Mouse (Mus musculus) thymus, postnatal 0 days (tissue): ENCODE data around the gene AF366264. TPM values are rescaled to one million over a fixed set of nuclear protein-coding genes. Genes with fewer than 3 reads are reported as not detected.
A peak's percentile ranks its signal among the peaks of the same experiment; 100 is the strongest.
"Not testable (repeated sequence)": the region's sequence is repeated elsewhere in the genome, so short reads cannot be mapped to it uniquely, and the experiment has no call there.

ENCODE experiments used
- DNase-seq: peaks from one replicate; pipeline ENCODE4 v3.0.0-alpha.2; 2015; ENCODE audit warnings: low spot score
- polyA plus RNA-seq: library from polyadenylated mRNA; unstranded; fragments of >200 nt; fragmentation: Nextera tagmentation; extraction: Ambion mirVana; gene quantifications from 2 replicates; pipeline ENCODE4 v1.2.1, GENCODE M21; 2015

Gene AF366264
- not detected in 2 replicates for polyA plus RNA-seq

DNA sequence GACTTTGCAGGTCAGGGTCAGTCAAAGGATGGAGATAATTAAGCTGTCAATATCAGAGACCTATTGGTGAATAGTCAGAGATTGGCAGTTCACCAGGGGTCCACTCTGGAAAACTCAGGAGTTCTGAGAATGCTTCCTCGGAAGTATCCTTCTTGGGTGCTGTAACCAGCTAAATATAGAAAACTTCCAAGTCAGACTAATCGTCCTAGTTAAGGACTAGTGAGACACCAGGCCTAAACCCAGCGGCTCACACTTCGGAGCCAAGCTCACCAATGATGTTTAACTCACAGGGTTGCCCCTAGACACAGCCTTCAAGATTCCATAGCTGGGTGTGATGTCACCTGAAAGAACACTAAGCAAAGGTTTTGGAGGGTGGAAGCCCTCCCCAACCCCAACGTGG is at the start of gene AF366264:
Gene AF366264, minus strand, starts transcription at position 101 of the 400 bp plus-strand sequence.
- DNase-seq, result not testable (repeated sequence)

- DNase-seq, result not testable (repeated sequence)
Measured at GRCm38 (mm10) chr8:13843286-13843685, 5.1 kb upstream of the AF366264 start.

DNA sequence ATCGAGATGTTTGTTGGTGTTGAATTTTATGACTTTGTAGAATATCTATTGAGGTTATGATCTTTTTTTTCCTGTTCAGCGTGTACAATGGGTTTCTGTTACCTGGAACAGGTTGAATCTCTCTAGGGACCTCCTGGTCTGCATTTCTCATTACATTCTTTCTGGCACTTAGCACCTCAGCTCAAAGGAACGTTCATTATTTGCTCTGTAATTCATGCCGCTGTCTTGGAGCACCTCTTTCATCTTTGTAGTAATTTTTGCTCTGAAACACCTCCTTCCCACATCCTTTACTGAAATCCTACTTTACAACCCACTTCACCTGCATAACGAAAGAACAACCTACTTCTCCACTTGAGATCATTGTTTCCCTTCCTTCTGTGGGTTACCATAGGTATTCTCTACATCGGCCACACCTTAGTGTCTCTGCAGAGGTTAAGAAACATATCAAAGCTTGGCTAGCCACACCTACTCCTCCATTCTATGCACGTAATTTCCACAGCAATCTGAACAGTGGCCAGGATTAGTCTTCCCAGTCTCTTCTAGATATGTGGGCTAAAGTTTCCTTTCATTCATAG is 9.5 kb downstream of the AF366264 start:
- no peak for DNase-seq

GRCm38 (mm10) chr8:13799566-13799965 is 38.6 kb downstream of the AF366264 start:
- DNase-seq, result no peak

GRCm38 (mm10) chr8:13797676-13798075 is 40.5 kb downstream of the AF366264 start:
- no peak for DNase-seq

DNA sequence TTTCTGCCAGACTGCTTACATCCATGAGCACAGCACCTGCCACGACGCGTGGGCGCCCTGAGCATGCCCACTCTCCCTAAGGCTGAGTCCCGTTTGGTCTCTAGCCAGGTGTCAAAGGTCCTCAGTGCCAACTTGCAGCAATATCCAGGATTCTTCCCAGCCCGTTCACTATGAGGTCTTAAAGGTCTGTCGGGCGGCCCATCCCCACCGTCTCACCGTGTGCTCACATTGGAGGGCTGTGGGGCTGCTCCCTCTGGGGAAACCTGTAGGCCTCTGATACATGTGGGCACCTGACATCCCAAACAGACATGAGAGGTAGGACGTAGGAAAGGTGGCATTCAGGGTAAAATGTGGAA is 44.5 kb downstream of the AF366264 start:
- DNase-seq, result no peak

DNA sequence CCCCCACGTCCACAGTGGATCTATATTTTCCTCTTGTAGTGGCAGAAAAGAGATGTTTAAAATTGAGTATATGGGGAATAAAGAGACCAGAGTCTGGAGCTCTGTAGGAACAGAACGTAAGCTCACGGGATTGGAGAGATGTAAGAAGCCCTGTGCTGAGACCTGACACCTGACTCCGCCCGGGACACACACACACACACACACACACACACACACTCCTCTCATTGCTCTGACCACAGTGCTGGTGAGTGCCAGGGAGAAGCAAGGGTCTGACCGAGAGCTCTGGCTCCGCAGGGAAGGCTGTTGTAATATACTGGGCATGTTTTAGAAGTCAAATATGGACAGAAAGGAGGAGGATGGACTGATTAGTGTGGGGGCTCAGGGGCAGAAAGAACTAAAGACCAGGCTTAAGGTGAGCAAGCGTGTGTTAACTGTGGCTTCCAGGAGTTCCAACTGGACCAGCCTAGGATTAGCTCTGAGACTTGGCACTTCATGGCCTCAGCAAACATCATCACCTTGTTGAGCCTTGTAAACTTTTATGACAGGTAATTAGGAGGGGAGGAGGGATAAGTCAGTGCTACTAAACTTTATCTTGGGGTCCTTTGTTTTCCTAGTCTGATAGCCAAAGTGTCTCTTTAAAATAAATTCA is 45.0 kb downstream of the AF366264 start:
- DNase-seq, result no peak

DNA sequence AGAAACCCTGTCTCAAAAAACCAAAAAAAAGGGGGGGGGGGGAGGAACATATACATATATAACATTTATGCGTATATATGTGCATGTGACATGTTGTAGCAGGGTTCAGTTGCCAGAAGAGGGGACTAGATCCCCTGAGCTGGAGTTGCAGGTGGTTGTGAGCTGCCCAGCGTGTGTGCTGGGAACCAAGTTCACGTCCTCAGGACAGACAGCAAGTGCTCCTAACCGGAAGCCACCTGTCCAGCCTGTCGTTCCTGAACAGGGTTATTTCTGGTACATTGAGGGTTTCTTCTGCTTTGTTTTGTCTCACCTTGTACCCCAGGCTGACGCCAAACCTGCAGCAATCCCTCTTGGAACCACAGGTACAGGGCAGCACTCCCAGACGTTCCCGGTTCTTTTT is 48.6 kb downstream of the AF366264 start:
- no peak for DNase-seq

DNA sequence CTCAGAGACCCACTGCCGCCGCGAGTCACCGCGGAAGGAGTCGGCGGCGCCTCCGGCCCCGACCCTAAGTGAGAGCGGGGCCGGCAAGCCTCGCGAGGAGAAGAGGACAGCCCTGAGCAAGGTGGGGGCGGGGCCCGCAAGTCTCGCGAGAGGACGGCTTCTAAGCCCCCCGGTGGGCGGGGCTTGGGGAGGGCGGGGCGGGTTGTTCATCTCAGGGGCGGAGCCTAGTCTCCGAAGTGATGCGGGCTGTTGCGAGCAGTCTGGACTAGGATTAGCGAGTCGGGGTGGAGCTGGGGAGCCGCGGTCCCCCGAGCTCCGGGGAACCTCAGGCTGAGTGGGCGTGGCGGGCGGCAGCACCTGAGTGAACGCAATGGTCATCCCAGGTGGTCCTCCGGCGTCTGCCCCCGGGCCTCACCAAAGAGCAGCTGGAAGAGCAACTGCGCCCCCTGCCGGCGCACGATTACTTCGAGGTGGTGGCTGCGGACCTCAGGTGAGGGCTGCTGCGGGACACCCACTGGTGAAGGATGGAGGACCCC is 52.4 kb downstream of the AF366264 start:
- peak; percentile 99 for DNase-seq

DNA sequence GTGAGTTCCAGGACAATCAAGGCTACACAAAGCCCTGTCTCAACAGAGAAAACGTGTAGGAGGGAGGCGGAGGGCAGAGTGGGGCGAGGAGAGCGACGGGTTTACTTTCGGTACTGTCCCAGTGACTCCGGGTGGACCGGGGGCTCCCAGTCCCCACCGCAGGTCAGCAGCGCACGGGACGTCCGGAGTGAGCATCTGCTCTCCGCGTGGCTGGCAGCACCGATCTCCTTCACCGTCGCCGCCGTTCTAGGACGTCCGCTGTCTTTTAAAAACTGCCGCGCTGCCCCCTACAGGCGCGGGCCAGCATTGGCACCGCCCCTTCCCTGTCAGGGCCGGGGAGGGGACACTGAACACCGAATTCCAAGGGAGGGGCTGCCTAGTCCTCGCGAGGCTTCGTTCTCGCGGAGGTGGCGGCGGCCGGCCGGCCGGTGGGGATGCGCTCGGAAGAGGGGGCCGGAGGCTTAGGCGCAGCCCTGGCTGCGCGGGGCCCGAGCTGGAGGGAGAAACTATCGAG is 52.9 kb downstream of the AF366264 start, which contains the start of gene Upf3a:
Gene Upf3a, plus strand, starts transcription at position 366 of the 514 bp plus-strand sequence.
- peak; percentile 95 for DNase-seq

Other genes starting within 250 kb of the AF366264 start
- gene Rasa3, start 160.8 kb downstream of the AF366264 start, polyA plus RNA-seq, result 24.2 TPM in 2 replicates
- gene Cfap97d2, start 132.5 kb downstream of the AF366264 start, polyA plus RNA-seq, result 0.08 TPM in 1 of 2 replicates, not detected in the other
- 101 and 102 TPM in 2 replicates for gene Cdc16, start 80.7 kb downstream of the AF366264 start, polyA plus RNA-seq
- 37.6 and 45.9 TPM in 2 replicates for gene Upf3a, start 52.8 kb downstream of the AF366264 start, polyA plus RNA-seq
- 23.3 and 26.7 TPM in 2 replicates for gene Champ1, start 31.3 kb upstream of the AF366264 start, polyA plus RNA-seq
- gene Coprs, start 51.9 kb upstream of the AF366264 start, polyA plus RNA-seq, result 5.1 and 7.4 TPM in 2 replicates